Mouse (Mus musculus) frontal cortex, adult 2 months (tissue): ENCODE measurements at regions not wholly inside any gene's neighbourhood (a gene's known extent, or its start where the extent isn't known, plus 50 kb on each side); places are given as distances from the start of the nearest gene placed in this dataset.

Experiments used
- DNase-seq, 2 experiments: peaks; one replicate each; pipeline ENCODE4 v3.0.0; 2022; ENCODE audit warnings: low spot score in 1 of 2; ENCODE audit errors: extremely low spot score in 1 of 2

DNA sequence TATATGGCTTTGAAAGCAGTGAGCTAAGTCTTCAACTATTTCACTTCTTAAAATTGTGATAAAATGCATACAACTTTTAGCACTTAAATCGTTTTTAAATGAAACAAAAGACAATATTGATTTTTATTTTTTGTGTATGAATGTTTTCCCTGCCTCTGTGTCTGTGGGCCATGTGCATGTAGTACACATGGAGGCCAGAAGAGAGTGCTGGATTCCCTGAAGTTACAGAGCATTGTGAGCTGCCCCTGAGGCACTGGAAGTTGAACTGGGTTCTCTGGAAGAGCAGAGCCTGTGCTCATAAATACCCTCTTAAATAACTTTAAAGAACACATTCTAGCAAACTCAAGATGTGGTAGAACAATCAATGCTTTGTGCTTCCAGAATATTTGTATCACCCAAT is 61.8 kb upstream of the Gm6812 start:
- peak in 1 of 2 experiments; percentile 5 for DNase-seq

DNA sequence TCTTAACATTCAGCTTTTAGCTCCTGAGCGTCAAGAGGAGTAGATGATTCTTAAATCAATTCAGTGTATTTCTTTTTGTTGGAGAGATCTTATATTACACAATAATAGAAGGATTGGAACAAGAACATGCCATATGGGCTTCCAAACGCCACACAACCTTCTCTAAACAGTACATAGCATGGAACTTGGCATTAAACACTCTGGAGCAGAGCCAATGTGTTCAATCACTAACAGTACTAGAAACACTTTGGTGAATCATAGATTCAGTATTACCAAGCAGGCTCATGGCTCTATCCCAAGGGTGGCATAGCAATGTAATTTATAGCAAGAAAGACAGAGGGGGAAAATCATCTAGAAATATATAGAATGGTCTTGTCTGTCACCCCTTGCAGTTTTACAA is 60.4 kb upstream of the Gm6812 start:
- DNase-seq: peak; percentile 5 to 45

GRCm38 (mm10) chrX:68950730-68951129 is 57.9 kb upstream of the Gm6812 start:
- peak in 1 of 2 experiments; percentile 16 for DNase-seq

DNA sequence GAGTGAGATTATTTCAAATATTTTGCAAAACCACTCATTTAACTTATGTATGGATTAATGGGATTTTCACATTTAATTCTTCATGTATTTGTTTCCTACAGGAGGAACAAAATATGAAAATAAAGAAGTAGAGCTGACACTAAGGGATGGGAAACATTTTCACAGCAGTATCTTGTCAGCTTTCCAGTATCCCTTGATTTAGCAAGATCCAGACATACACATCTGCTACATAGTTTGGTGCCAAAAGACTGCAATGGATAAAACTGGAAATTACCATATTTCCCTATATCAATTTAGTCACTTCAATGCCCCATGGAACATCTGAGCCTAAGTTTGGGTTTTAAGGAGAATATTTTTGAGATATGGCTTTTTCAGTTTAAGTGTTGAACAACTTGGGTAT is 52.9 kb upstream of the Gm6812 start:
- peak in 1 of 2 experiments; percentile 33 for DNase-seq
